Mouse (Mus musculus) hindbrain, embryonic 12.5 days (tissue): Measurements from ENCODE around the gene Fut11. TPM values are rescaled to one million over a fixed set of nuclear protein-coding genes. Genes with fewer than 3 reads are reported as not detected.

Experiments
- ATAC-seq: fragments of 200-750 bp; cut with Nextera tagmentation; 2 replicates; pipeline ENCODE4 v1.8.0; 2017; ENCODE audit warnings: moderate TSS enrichment; ENCODE audit not compliant: low FRiP score
- H3K27ac ChIP-seq: fragments of 300-500 bp; sonication (generic); 2 replicates; pipeline ENCODE4 v1.5.1; 2016; ENCODE audit warnings: mild to moderate bottlenecking
- H3K27me3 ChIP-seq: fragments of 300-500 bp; sonication (generic); 2 replicates; pipeline ENCODE4 v1.6.1; 2016; ENCODE audit warnings: mild to moderate bottlenecking
- H3K36me3 ChIP-seq: fragments of 300-500 bp; sonication (generic); 2 replicates; pipeline ENCODE4 v1.6.1; 2016; ENCODE audit warnings: mild to moderate bottlenecking
- H3K4me1 ChIP-seq: fragments of 300-500 bp; sonication (generic); 2 replicates; pipeline ENCODE4 v1.6.1; 2016
- H3K4me2 ChIP-seq: fragments of 300-500 bp; sonication (generic); replicated peaks from 2 replicates; pipeline ENCODE4 v1.6.1; 2016; ENCODE audit warnings: mild to moderate bottlenecking
- H3K4me3 ChIP-seq: fragments of 300-500 bp; sonication (generic); 2 replicates; pipeline ENCODE4 v1.5.1; 2016; ENCODE audit warnings: mild to moderate bottlenecking
- H3K9ac ChIP-seq: fragments of 300-500 bp; sonication (generic); 2 replicates; pipeline ENCODE4 v1.6.1; 2016; ENCODE audit warnings: mild to moderate bottlenecking, moderate library complexity
- H3K9me3 ChIP-seq: fragments of 300-500 bp; sonication (generic); replicated peaks from 2 replicates; pipeline ENCODE4 v1.6.1; 2016; ENCODE audit warnings: mild to moderate bottlenecking
- WGBS: fragments of 180-500 bp; shearing (Covaris S2); methylation state at CpG from one replicate; pipeline ENCODE4 v1.1.7; 2016; 5-methylcytosine and 5-hydroxymethylcytosine counted together
- polyA plus RNA-seq: library from polyadenylated mRNA; unstranded; fragments of >200 nt; fragmentation: Nextera tagmentation; extraction: Ambion mirVana; gene quantifications from 2 replicates; pipeline ENCODE4 v1.2.1, GENCODE M21; 2016

The Fut11 gene
- polyA plus RNA-seq, 1 experiment from 2014 or later = 32.0 TPM

- H3K27ac ChIP-seq = peak overlapping the region; percentile 85
- peak overlapping the region; percentile 87 for H3K4me2 ChIP-seq
- H3K4me1 ChIP-seq = peaks cover 12% of the 10 kb centered on the region; the same call in 1 of the 2 replicates
- H3K9me3 ChIP-seq = no peaks in the 10 kb centered on the region
- ATAC-seq = peak; percentile 86
- H3K27me3 ChIP-seq = peaks cover 23% of the 10 kb centered on the region
- 2% methylated on average over 52 of the region's 52 CpGs for WGBS
- peak overlapping the region; percentile 73 for H3K9ac ChIP-seq
- H3K4me3 ChIP-seq = peak overlapping the region; percentile 59
- H3K36me3 ChIP-seq = no peaks in the 10 kb centered on the region
Measured at GRCm38 (mm10) chr14:20660827-20661660, 33.7 kb upstream of the Fut11 start.

GRCm38 (mm10) chr14:20661661-20662331, 33.0 kb upstream of the Fut11 start:
- H3K27ac ChIP-seq = peak overlapping the region; percentile 85
- no peaks in the 10 kb centered on the region for H3K36me3 ChIP-seq
- H3K4me3 ChIP-seq = peak overlapping the region; percentile 59
- peak overlapping the region; percentile 87 for H3K4me2 ChIP-seq
- no peaks in the 10 kb centered on the region for H3K9me3 ChIP-seq
- peak; percentile 61 for ATAC-seq
- peaks cover 27% of the 10 kb centered on the region for H3K27me3 ChIP-seq
- peak overlapping the region; percentile 73 for H3K9ac ChIP-seq
- H3K4me1 ChIP-seq = peaks cover 12% of the 10 kb centered on the region; the same call in 1 of the 2 replicates
- 9% methylated on average over 19 of the region's 19 CpGs for WGBS

DNA sequence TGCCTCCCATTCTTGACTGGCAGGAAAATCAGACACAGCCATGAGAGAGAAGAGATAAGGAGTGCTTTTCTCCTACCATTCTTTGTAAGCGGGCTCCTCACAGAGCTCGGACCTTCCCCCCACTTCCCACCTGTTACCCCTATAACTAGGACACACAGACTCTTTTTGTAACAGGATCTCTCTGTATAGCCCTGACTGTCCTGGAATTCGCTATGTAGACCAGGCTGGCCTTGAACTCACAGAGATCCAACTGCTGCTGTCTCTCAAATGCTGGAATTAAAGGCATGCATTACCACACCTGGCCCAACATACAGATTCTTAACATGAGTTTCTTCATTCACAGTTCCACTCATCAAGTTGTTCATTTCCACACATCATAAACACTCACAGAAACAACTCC, 32.0 kb upstream of the Fut11 start:
- H3K9ac ChIP-seq = no peak overlapping the region

DNA sequence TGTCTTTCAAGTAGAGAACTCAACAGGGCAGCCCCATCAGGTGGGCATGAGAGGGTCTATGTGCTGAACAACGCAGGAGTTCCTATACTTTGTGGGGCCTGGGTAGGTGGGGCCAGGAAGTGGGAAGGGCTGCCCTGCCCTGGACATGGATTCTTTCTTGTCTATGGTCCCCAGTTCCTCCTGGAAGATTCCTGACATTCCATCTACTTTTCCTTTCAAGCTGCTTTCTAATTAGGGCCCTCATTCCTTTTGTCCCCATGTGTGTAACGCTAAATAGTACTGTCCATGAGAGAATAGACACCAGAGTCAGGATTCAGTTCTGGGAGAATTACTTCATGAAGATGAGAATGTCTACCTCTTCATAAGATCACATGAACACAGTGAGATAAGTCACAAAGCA, 31.2 kb upstream of the Fut11 start:
- WGBS = 66% methylated on average over 2 of the region's 2 CpGs

More for the DNA sequence above, 32.0 kb upstream of the Fut11 start:
- H3K4me3 ChIP-seq = no peak overlapping the region
- H3K27ac ChIP-seq = no peak overlapping the region
- 86% methylated on average over 3 of the region's 3 CpGs for WGBS
- peaks cover 30% of the 10 kb centered on the region for H3K27me3 ChIP-seq
- no peaks in the 10 kb centered on the region for H3K36me3 ChIP-seq
- no peak for ATAC-seq
- H3K9me3 ChIP-seq = no peaks in the 10 kb centered on the region
- peaks cover 12% of the 10 kb centered on the region; the same call in 1 of the 2 replicates for H3K4me1 ChIP-seq
- H3K4me2 ChIP-seq = no peak overlapping the region

DNA sequence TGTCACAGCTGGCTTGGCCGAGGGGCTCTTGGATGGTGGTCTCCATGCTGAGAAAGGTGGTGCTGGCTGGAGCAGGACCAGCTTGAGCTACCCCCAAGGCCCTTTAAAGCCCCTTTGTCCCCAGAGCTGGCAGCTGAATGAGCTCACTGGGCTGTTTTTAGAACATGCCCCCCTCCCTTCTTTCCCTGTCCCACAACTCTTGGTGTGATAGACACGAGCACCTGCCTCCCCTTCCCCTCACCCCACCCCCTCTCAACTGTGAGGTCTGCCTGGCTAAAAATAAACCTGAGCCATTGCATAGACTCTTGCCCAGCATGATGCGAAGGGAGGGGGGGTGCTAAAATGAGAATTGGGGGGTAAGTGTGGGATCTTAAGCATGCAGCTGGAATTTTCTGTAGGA, 30.3 kb upstream of the Fut11 start:
- Histone ChIP-seq H3K4me1 (peaks cover 12% of the 10 kb centered on the region; the same call in 1 of the 2 replicates), H3K27me3 (peaks cover 45% of the 10 kb centered on the region), H3K27ac (no peak overlapping the region), H3K9ac (no peak overlapping the region), H3K4me3 (no peak overlapping the region), H3K4me2 (no peak overlapping the region), H3K9me3 (no peaks in the 10 kb centered on the region), H3K36me3 (no peaks in the 10 kb centered on the region)
- no peak for ATAC-seq
- WGBS = 57% methylated on average over 3 of the region's 3 CpGs

More for the DNA sequence above, 31.2 kb upstream of the Fut11 start:
- peaks cover 39% of the 10 kb centered on the region for H3K27me3 ChIP-seq
- no peak overlapping the region for H3K4me2 ChIP-seq
- no peaks in the 10 kb centered on the region for H3K36me3 ChIP-seq
- no peaks in the 10 kb centered on the region for H3K9me3 ChIP-seq
- H3K27ac ChIP-seq = no peak overlapping the region
- no peak for ATAC-seq
- H3K4me1 ChIP-seq = peaks cover 12% of the 10 kb centered on the region; the same call in 1 of the 2 replicates
- H3K9ac ChIP-seq = no peak overlapping the region
- no peak overlapping the region for H3K4me3 ChIP-seq

GRCm38 (mm10) chr14:20667469-20667868, 27.3 kb upstream of the Fut11 start:
- Histone ChIP-seq H3K4me3 (no peak overlapping the region), H3K36me3 (no peaks in the 10 kb centered on the region), H3K27me3 (peaks cover 43% of the 10 kb centered on the region), H3K4me2 (no peak overlapping the region), H3K27ac (no peak overlapping the region), H3K9me3 (no peaks in the 10 kb centered on the region), H3K9ac (no peak overlapping the region), H3K4me1 (peaks cover 2% of the 10 kb centered on the region; the same call in 1 of the 2 replicates)
- WGBS = 64% methylated on average over 1 of the region's 1 CpGs
- no peak for ATAC-seq

GRCm38 (mm10) chr14:20668154-20668810, 26.5 kb upstream of the Fut11 start, which contains the start of gene Synpo2l:
Synpo2l (minus strand) TSS chr14:20668354.
- peaks cover 35% of the 10 kb centered on the region for H3K27me3 ChIP-seq
- 84% methylated on average over 8 of the region's 8 CpGs for WGBS
- H3K27ac ChIP-seq = no peak within 1 kb of the TSS
- no peak for ATAC-seq
- H3K36me3 ChIP-seq = no peaks in the 10 kb centered on the region
- H3K9ac ChIP-seq = no peak within 1 kb of the TSS
- no peak within 1 kb of the TSS for H3K4me3 ChIP-seq
- H3K4me1 ChIP-seq = peaks cover 2% of the 10 kb centered on the region; the same call in 1 of the 2 replicates
- H3K9me3 ChIP-seq = no peaks in the 10 kb centered on the region
- no peak within 1 kb of the TSS for H3K4me2 ChIP-seq

DNA sequence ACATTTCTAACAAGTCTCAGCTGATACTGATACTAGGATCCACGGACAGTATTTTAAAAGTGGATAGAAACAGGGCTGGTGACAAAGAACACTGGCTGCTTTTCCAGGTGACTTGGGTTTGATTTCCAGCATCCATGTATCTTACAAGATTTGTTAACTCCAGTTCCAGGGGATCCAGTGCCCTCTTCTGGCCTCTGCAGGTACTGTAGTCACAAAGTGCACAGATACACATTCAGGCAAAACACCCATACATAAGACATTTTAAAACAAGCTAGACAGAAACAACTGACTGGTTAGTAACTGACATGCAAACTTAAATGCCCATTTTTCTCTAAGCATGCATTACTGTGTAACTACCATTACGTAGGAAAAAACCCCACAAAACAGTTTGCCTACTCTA, 21.8 kb upstream of the Fut11 start:
- ATAC-seq = no peak
- Histone ChIP-seq H3K4me2 (no peak overlapping the region), H3K9ac (no peak overlapping the region), H3K36me3 (peaks cover 20% of the 10 kb centered on the region), H3K9me3 (no peaks in the 10 kb centered on the region), H3K4me3 (no peak overlapping the region), H3K27ac (no peak overlapping the region), H3K27me3 (peaks cover 14% of the 10 kb centered on the region; the same call in 1 of the 2 replicates), H3K4me1 (peaks cover 13% of the 10 kb centered on the region)
- 90% methylated on average over 2 of the region's 2 CpGs for WGBS

DNA sequence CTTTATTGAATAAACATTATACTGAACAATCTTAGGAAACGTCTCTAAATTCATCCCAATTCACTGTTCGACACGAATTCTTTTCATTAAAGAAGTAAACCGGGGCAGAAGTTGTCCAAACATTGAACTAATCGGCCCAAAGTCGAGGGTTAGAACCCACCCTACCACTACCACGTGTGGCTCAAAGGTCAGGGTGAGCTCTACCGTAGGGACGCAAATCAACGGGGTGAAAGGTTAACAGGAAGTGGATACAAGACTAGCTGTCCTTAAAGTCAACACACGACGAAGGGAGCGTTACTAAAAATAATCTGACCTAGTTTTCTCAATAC, 21.1 kb upstream of the Fut11 start:
- Histone ChIP-seq H3K4me2 (peak overlapping the region; percentile 86), H3K27ac (peak overlapping the region; percentile 74), H3K9me3 (no peaks in the 10 kb centered on the region), H3K36me3 (peaks cover 27% of the 10 kb centered on the region), H3K4me1 (peaks cover 13% of the 10 kb centered on the region), H3K27me3 (0 out of 2 replicates have a peak, but pooled peaks cover 8% of the 10 kb centered on the region), H3K4me3 (peak overlapping the region; percentile 73), H3K9ac (0 out of 2 replicates have a peak overlapping the region, but pooled peaks have one; percentile 23)
- WGBS = 12% methylated on average over 13 of the region's 13 CpGs
- ATAC-seq = peak; percentile 82

- H3K4me2 ChIP-seq = peak within 1 kb of the TSS; percentile 86
- peak; percentile 96 for ATAC-seq
- peak within 1 kb of the TSS; percentile 73 for H3K4me3 ChIP-seq
- H3K4me1 ChIP-seq = peaks cover 13% of the 10 kb centered on the region
- H3K9me3 ChIP-seq = no peaks in the 10 kb centered on the region
- H3K36me3 ChIP-seq = peaks cover 32% of the 10 kb centered on the region
- H3K9ac ChIP-seq = peak within 1 kb of the TSS; percentile 86
- peak within 1 kb of the TSS; percentile 89 for H3K27ac ChIP-seq
- 2% methylated on average over 43 of the region's 43 CpGs for WGBS
- H3K27me3 ChIP-seq = 0 out of 2 replicates have a peak, but pooled peaks cover 3% of the 10 kb centered on the region
Measured at GRCm38 (mm10) chr14:20674064-20674833, 20.5 kb upstream of the Fut11 start, which contains the start of gene Sec24c. Sec24c (plus strand) TSS chr14:20674308.

GRCm38 (mm10) chr14:20677906-20678305, 16.9 kb upstream of the Fut11 start:
- WGBS = 94% methylated on average over 4 of the region's 4 CpGs
- H3K36me3 ChIP-seq = peaks cover 68% of the 10 kb centered on the region

More at GRCm38 (mm10) chr14:20677906-20678305, 16.9 kb upstream of the Fut11 start:
- H3K4me3 ChIP-seq = no peak overlapping the region
- no peaks in the 10 kb centered on the region for H3K9me3 ChIP-seq
- no peak overlapping the region for H3K27ac ChIP-seq
- ATAC-seq = no peak
- H3K9ac ChIP-seq = no peak overlapping the region
- no peaks in the 10 kb centered on the region for H3K27me3 ChIP-seq
- peaks cover 13% of the 10 kb centered on the region for H3K4me1 ChIP-seq
- H3K4me2 ChIP-seq = no peak overlapping the region
